Mouse (Mus musculus) midbrain, embryonic 12.5 days (tissue): ENCODE results near the gene Josd2. TPM values are rescaled to one million over a fixed set of nuclear protein-coding genes. Genes with fewer than 3 reads are reported as not detected.

Source experiments
- ATAC-seq: fragments of 200-750 bp; cut with Nextera tagmentation; 2 replicates; pipeline ENCODE4 v1.8.0; 2017; ENCODE audit warnings: low read depth, moderate TSS enrichment, moderate library complexity; ENCODE audit not compliant: low FRiP score
- H3K27ac ChIP-seq: fragments of 300-500 bp; sonication (generic); replicated peaks from 2 replicates; pipeline ENCODE4 v1.5.1; 2016; ENCODE audit warnings: mild to moderate bottlenecking
- H3K27me3 ChIP-seq: fragments of 300-500 bp; sonication (generic); 2 replicates; pipeline ENCODE4 v1.6.1; 2016; ENCODE audit warnings: mild to moderate bottlenecking
- H3K36me3 ChIP-seq: fragments of 300-500 bp; sonication (generic); 2 replicates; pipeline ENCODE4 v1.6.1; 2016
- H3K4me1 ChIP-seq: fragments of 300-500 bp; sonication (generic); 2 replicates; pipeline ENCODE4 v1.6.1; 2016
- H3K4me2 ChIP-seq: fragments of 300-500 bp; sonication (generic); replicated peaks from 2 replicates; pipeline ENCODE4 v1.6.1; 2016; ENCODE audit warnings: mild to moderate bottlenecking, moderate library complexity
- H3K4me3 ChIP-seq: fragments of 300-500 bp; sonication (generic); 2 replicates; pipeline ENCODE4 v1.5.1; 2016; ENCODE audit warnings: mild to moderate bottlenecking
- H3K9ac ChIP-seq: fragments of 300-500 bp; sonication (generic); replicated peaks from 2 replicates; pipeline ENCODE4 v1.6.1; 2016; ENCODE audit warnings: mild to moderate bottlenecking, moderate library complexity
- H3K9me3 ChIP-seq: fragments of 300-500 bp; sonication (generic); 2 replicates; pipeline ENCODE4 v1.6.1; 2016; ENCODE audit warnings: mild to moderate bottlenecking
- WGBS: fragments of 180-500 bp; shearing (Covaris S2); methylation state at CpG from one replicate; pipeline ENCODE4 v1.1.7; 2016; 5-methylcytosine and 5-hydroxymethylcytosine counted together
- polyA plus RNA-seq: library from polyadenylated mRNA; unstranded; fragments of >200 nt; fragmentation: Nextera tagmentation; extraction: Ambion mirVana; gene quantifications from 2 replicates; pipeline ENCODE4 v1.2.1, GENCODE M21; 2016

The Josd2 gene
- polyA plus RNA-seq, 1 experiment from 2014 or later = 58.1 TPM

DNA sequence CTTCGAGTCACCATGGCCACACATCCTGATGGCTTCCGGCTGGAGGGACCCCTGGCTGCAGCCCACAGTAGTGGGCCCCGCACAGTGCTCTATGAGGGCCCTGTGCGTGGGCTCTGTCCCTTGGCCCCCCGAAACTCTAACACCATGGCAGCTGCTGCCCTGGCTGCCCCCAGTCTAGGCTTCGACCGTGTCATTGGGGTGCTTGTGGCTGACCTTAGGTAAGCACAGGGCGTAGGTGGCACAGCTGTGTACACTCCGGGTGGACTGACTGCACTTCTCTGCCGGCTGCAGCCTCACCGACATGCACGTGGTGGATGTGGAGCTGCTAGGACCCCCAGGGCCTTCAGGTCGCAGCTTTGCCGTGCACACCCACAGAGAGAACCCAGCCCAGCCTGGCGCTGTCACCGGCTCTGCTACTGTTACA lies 880 bp upstream of the Josd2 start:
- Histone ChIP-seq H3K27me3 (peaks cover 9% of the 10 kb centered on the region), H3K27ac (peak overlapping the region; percentile 89), H3K9me3 (no peaks in the 10 kb centered on the region), H3K9ac (no peak overlapping the region), H3K4me3 (no peak overlapping the region; the same call in 1 of the 2 replicates), H3K4me2 (peak overlapping the region; percentile 61; the same call in 1 of the 2 replicates), H3K4me1 (peaks cover 56% of the 10 kb centered on the region), H3K36me3 (peaks cover 21% of the 10 kb centered on the region)
- 79% methylated on average over 16 of the region's 16 CpGs for WGBS
- ATAC-seq = no peak

DNA sequence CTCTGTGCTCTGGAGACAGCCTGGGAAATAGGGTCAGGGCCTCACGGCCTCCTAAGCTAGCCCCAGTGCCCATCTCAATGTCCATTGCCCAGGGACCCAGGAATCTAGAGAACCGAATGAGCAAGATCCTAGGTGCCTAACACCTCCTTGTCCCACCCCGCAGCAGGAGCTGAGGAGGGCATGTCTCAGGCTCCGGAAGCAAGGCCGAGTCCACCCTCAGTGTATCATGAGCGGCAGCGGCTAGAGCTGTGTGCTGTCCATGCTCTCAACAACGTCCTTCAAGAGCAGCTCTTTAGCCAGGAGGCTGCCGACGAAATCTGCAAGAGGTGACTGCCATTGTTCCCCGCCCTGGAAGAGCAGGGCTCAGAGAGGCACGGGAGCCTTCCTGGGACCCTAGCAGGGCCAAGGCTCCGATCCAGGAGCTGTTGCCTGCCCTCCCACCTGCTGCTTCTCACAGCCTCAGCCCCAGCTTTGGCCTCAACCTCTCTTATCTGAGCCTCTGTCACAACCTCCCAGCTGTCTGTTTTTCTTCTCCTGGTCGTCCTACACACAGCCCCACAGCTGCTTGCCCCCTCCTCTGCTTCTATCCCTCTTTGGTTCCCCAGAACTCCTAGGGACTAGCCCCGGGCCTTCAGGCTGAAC lies 985 bp downstream of the Josd2 start:
- 59% methylated on average over 15 of the region's 15 CpGs for WGBS
- ATAC-seq = no peak
- peak overlapping the region; percentile 49 for H3K4me3 ChIP-seq
- H3K27ac ChIP-seq = peak overlapping the region; percentile 89
- H3K4me1 ChIP-seq = peaks cover 49% of the 10 kb centered on the region
- peaks cover 5% of the 10 kb centered on the region; the same call in 1 of the 2 replicates for H3K27me3 ChIP-seq
- peaks cover 3% of the 10 kb centered on the region for H3K36me3 ChIP-seq
- H3K4me2 ChIP-seq = peak overlapping the region; percentile 61
- peak overlapping the region; percentile 52 for H3K9ac ChIP-seq
- H3K9me3 ChIP-seq = no peaks in the 10 kb centered on the region

DNA sequence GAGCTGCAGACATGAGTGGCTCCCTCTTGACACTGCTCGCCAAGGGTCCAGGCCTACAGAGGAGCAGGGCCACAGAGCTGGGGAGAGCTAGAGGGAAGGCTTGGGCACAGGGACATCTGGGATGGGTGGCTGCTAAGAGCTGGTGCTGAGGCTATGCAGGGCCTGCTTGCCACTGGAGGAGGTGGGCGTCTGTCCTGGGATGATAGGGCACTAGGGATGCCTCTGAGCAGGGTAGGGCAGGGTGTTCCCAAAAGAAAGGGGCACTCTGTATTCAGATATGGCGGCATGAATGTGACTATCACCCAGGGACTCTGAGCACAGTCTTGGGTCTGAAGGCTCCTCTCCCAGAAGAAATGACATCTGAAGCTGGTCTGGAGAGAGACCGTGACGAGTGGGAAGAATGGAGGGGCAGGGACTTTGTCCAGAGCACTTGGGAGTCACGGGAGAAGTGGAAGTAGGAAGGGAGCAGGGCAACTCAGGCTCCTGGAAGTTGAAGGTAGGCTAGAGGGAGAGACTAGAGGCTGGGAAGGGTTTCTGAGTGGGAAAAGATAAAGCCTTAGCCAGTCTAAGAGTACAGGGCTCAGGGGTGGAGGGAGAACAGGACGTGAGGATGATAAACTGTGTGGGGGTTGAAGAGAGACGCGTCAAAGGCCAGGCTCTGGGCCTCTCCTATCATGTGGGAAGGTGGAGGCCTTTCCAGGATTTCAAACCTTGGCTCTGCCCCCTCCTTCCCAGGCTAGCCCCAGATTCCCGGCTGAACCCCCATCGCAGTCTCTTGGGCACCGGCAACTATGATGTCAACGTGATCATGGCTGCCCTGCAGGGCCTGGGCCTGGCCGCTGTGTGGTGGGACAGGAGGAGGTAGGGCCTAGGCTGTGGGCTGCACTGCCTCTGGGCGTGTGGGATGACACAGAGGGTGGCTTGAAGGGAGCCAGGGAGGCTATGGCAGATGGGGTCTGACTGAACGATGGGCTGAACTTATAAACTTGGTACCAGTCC lies 2.2 kb downstream of the Josd2 start:
- H3K4me3 ChIP-seq = no peak overlapping the region
- H3K4me1 ChIP-seq = peaks cover 48% of the 10 kb centered on the region
- peak overlapping the region; percentile 16; the same call in 1 of the 2 replicates for H3K27ac ChIP-seq
- peaks cover 5% of the 10 kb centered on the region; the same call in 1 of the 2 replicates for H3K27me3 ChIP-seq
- WGBS = 92% methylated on average over 16 of the region's 16 CpGs
- no peak overlapping the region for H3K4me2 ChIP-seq
- H3K9me3 ChIP-seq = no peaks in the 10 kb centered on the region
- no peak overlapping the region for H3K9ac ChIP-seq
- ATAC-seq = no peak
- H3K36me3 ChIP-seq = no peaks in the 10 kb centered on the region

DNA sequence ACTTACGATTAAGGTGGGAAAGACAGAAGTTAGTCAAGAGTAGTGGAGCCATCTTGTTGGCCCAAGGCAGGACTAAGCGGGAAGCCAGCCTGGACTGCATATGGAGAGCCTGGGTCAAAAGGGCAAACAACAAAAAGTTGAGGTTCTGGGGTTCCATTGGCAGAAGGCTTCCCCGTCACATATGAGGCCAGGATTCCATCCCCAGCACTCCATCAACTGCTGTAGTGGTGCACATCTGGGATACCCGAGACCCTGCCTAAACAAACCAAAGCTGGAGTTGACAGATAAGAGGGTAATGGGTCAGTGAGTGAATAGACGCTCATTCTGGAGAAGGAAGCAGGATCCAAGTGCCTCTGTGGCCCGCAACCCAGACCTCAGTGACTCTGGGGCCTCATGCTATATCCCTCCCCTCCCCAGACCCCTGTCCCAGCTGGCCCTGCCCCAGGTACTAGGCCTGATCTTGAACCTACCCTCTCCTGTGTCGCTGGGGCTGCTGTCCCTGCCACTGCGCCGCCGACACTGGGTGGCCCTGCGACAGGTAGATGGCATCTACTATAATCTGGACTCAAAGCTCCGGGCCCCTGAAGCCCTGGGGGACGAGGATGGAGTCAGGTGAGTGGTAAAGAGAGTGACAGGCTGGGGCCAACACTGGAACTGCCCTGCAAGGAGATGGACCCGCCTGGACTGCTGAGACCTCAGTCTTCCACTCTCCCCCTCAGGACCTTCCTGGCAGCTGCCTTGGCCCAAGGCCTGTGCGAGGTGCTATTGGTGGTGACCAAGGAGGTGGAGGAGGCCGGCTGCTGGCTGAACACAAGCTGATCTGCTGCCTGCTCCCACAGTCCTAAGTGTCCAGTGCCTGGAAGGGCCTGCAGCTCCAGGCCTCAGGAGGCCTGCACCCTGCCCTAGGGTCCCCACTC lies 3.2 kb downstream of the Josd2 start:
- no peaks in the 10 kb centered on the region for H3K36me3 ChIP-seq
- peaks cover 14% of the 10 kb centered on the region for H3K27me3 ChIP-seq
- H3K9ac ChIP-seq = no peak overlapping the region
- H3K4me3 ChIP-seq = no peak overlapping the region
- H3K9me3 ChIP-seq = no peaks in the 10 kb centered on the region
- H3K4me1 ChIP-seq = peaks cover 47% of the 10 kb centered on the region
- no peak overlapping the region for H3K27ac ChIP-seq
- 88% methylated on average over 16 of the region's 16 CpGs for WGBS
- H3K4me2 ChIP-seq = no peak overlapping the region
- no peak for ATAC-seq

DNA sequence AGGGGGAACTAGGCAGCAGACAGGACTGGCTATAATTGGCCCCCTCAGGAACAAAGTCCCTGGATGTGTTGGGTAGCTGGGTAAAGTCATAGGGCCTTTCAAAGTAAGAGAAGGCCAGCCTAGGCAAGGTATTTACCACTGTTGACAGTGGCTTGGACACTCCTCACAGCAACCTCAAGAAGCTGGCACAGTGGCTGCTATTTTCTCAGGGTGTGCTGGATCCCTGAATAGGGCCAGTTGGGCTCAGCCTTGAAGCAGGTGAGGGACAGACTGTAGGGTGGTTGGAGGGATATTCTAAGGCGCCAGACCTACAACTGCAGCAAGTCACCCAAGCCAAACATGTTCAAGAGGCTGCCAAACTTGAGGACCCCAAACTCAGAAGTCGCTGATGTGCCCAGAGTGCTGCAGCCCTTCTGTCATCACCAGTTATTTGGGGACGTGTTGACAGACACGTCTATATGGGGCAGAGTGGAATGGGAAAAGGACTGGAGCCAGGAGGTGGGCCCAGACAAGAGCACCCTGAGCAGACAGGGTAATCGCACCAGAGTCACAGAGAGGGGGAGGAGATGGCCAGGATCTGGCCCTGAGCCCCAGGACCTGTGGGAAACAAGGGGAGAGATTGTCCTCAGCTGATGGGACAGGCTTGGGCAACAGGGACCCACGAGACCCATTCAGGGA lies 4.2 kb downstream of the Josd2 start:
- H3K27ac ChIP-seq = no peak overlapping the region
- H3K4me3 ChIP-seq = no peak overlapping the region
- no peak for ATAC-seq
- no peaks in the 10 kb centered on the region for H3K36me3 ChIP-seq
- H3K9me3 ChIP-seq = no peaks in the 10 kb centered on the region
- no peak overlapping the region for H3K4me2 ChIP-seq
- H3K27me3 ChIP-seq = peaks cover 19% of the 10 kb centered on the region
- 47% methylated on average over 6 of the region's 6 CpGs for WGBS
- no peak overlapping the region for H3K9ac ChIP-seq
- H3K4me1 ChIP-seq = peaks cover 40% of the 10 kb centered on the region

DNA sequence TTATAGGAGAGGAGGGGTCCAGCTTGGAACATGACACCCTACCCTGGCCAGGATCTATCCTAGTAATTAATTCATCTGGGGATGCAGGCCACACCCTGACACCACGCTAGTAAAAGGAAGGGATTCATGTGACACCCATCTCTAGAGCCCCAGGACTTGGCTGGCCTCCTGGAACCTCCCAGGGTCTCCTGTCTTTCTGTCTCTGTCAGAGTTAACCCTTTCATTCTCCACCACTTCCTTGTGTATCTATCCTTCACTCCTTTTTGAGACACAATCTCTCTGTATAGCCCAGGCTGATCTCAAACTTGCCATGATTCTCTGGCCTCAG lies 4.7 kb downstream of the Josd2 start:
- Histone ChIP-seq H3K4me1 (peaks cover 37% of the 10 kb centered on the region), H3K4me3 (no peak overlapping the region), H3K27ac (no peak overlapping the region), H3K4me2 (no peak overlapping the region), H3K36me3 (no peaks in the 10 kb centered on the region), H3K9ac (no peak overlapping the region), H3K9me3 (no peaks in the 10 kb centered on the region), H3K27me3 (peaks cover 21% of the 10 kb centered on the region)
- ATAC-seq = no peak
- 25% methylated on average over 1 of the region's 1 CpGs for WGBS

DNA sequence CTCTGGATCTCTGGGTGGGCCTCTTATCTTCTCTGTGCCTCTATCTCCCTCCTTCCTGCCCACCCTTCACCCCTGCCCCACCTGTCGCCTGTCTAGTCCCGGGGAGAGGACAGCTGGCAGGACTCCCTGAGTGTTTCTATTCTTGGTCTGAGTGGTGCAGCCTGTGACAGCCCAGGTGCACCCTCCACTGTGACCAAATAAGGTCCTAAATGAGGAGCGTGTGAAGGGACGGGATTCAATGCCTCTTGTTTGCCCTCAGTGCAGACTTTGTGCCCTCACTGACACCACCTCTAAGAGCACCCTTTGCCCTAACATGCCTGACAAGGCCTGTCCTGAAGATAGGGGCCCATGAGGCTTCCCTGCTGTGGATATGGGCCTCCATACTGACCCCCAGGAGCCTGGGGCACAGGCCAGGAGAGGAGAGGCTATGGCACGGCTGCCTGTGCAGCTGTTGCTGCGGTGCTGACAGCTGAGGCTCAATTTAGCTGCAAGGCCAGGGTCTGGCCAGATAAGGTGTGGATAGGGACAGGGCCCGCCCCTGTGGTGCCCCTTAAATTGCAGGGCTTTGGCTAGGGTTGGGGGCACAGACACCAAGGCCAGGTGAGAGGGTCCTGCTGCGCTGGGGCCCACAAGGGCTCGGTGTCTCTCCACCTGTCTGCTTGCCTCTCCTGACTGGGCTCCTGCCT lies 5.3 kb downstream of the Josd2 start:
- peaks cover 37% of the 10 kb centered on the region for H3K4me1 ChIP-seq

DNA sequence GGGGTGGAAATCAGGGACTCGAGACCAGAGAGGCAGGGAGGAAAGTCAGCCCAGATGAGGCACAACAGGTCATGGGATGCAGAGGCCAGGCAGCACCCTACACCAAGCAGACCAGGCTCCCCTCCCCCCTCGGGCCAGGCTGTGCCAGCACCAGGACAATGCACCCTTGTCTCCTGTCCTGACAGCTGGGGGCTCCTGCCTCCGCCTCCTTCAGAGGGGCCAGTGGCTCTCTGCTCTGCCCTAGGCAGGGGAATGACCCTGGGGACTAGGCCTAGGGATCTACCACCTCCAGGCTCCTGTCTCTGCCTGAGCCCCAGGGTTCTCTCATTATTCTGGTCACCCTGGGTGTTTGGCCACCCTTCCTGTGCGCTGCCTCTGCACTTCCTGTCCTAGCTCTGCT lies 6.6 kb downstream of the Josd2 start:
- peak overlapping the region; percentile 70 for H3K27ac ChIP-seq
- 15% methylated on average over 4 of the region's 4 CpGs for WGBS
- peaks cover 36% of the 10 kb centered on the region for H3K27me3 ChIP-seq
- no peak overlapping the region for H3K4me3 ChIP-seq
- H3K4me1 ChIP-seq = peaks cover 26% of the 10 kb centered on the region
- H3K4me2 ChIP-seq = no peak overlapping the region
- H3K36me3 ChIP-seq = no peaks in the 10 kb centered on the region
- H3K9me3 ChIP-seq = no peaks in the 10 kb centered on the region
- 0 out of 2 replicates have a peak overlapping the region, but pooled peaks have one; percentile 12 for H3K9ac ChIP-seq
- peak; percentile 85 for ATAC-seq

More for the DNA sequence above, 5.3 kb downstream of the Josd2 start:
- WGBS = 70% methylated on average over 9 of the region's 9 CpGs
- H3K9ac ChIP-seq = no peak overlapping the region
- H3K4me2 ChIP-seq = no peak overlapping the region
- H3K36me3 ChIP-seq = no peaks in the 10 kb centered on the region
- no peaks in the 10 kb centered on the region for H3K9me3 ChIP-seq
- H3K27ac ChIP-seq = no peak overlapping the region
- no peak overlapping the region for H3K4me3 ChIP-seq
- peaks cover 27% of the 10 kb centered on the region for H3K27me3 ChIP-seq
- no peak for ATAC-seq

DNA sequence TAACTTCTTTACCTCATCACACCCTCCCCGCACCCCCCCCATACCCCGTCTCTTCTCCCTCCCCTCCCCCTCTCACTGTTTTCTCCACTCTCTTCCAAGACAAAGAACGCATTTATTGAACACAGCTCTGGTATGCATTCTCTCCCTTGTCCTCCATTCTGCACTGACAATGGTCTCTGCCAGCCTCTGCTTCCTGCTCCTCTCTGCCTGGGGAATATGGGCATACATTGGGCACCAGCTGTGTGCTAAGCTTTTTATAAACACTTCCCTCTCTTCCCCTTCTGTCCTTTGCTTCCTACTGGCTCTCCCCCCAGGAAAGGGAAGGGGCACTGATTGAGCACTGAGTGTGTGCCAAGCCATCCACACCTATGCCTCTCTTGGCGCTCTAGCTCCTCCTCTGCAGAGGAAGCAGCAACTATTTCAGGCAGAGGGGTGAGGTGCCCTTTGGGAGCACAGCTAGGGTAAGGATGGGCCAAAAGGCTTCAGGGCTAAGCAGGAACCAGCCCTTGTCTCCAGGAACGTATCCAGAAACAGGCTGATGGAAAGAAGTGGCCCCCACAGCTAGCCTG lies 7.3 kb downstream of the Josd2 start:
- WGBS = 27% methylated on average over 5 of the region's 5 CpGs
- Histone ChIP-seq H3K36me3 (no peaks in the 10 kb centered on the region), H3K4me2 (no peak overlapping the region), H3K27me3 (peaks cover 43% of the 10 kb centered on the region), H3K9ac (no peak overlapping the region), H3K4me3 (no peak overlapping the region), H3K27ac (peak overlapping the region; percentile 70; the same call in 1 of the 2 replicates), H3K4me1 (peaks cover 23% of the 10 kb centered on the region), H3K9me3 (no peaks in the 10 kb centered on the region)
- no peak; the same call in 1 of the 2 replicates for ATAC-seq

DNA sequence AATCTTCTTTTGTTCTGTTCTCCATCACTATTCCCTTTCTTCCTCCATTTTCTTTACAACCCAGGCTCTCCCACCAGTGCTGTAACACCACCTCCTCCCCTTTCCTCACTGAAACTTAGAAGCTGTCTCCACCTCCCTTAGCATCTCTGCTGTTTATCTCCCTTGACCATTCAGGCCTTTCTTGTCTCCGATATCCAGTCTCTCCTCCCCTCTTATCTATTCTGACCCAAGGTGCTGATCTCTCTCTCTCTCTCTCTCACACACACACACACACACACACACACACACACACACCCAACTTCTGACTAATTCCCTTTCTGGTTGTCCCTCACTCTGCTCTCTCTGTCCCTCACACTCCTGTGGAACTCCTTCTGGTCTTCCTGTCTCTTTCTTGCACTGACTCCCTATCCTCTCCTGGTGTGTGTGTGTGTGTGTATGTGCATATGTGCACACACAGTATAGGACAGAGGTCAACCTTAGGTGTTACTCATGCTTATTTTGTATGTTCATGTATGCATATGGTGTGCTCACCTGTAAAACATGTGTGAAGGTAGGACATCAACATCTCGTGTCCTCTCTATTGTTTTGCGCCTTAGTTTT lies 15.2 kb downstream of the Josd2 start:
- no peaks in the 10 kb centered on the region for H3K36me3 ChIP-seq

More for the DNA sequence above, 15.2 kb downstream of the Josd2 start:
- Histone ChIP-seq H3K4me1 (no peaks in the 10 kb centered on the region), H3K27me3 (peaks cover 40% of the 10 kb centered on the region), H3K4me3 (no peak overlapping the region), H3K4me2 (no peak overlapping the region), H3K9ac (peak overlapping the region; percentile 5; the same call in 1 of the 2 replicates), H3K27ac (no peak overlapping the region), H3K9me3 (no peaks in the 10 kb centered on the region)
- ATAC-seq = no peak
- 84% methylated on average over 3 of the region's 3 CpGs for WGBS
